Mouse (Mus musculus) kidney, postnatal 0 days (tissue): ENCODE results near the gene Zfp579. TPM values are rescaled to one million over a fixed set of nuclear protein-coding genes. Genes with fewer than 3 reads are reported as not detected.

Source experiments
- ATAC-seq: fragments of 200-750 bp; cut with Nextera tagmentation; replicated peaks from 2 replicates; pipeline ENCODE4 v1.8.0; 2017; ENCODE audit warnings: low read depth, moderate number of reproducible peaks, moderate TSS enrichment, moderate library complexity; ENCODE audit not compliant: low FRiP score
- DNase-seq: peaks from one replicate; pipeline ENCODE4 v3.0.0-alpha.2; 2016; ENCODE audit warnings: low spot score
- H3K27ac ChIP-seq: fragments of 300-500 bp; sonication (generic); 2 replicates; pipeline ENCODE4 v1.5.1; 2014; ENCODE audit warnings: mild to moderate bottlenecking
- H3K27me3 ChIP-seq: fragments of 300-500 bp; sonication (generic); 2 replicates; pipeline ENCODE4 v1.6.1; 2014; ENCODE audit warnings: low read length, mixed read lengths; ENCODE audit not compliant: insufficient read depth
- H3K36me3 ChIP-seq: fragments of 300-500 bp; sonication (generic); 2 replicates; pipeline ENCODE4 v1.6.1; 2014; ENCODE audit warnings: low read length, mixed read lengths; ENCODE audit not compliant: insufficient read depth
- H3K4me1 ChIP-seq: fragments of 300-500 bp; sonication (generic); replicated peaks from 2 replicates; pipeline ENCODE4 v1.6.1; 2014; ENCODE audit warnings: antibody characterized with exemption, low read length, mixed read lengths; ENCODE audit not compliant: insufficient read depth
- H3K4me2 ChIP-seq: fragments of 300-500 bp; sonication (generic); 2 replicates; pipeline ENCODE4 v1.6.1; 2014; ENCODE audit warnings: mild to moderate bottlenecking, low read length, moderate library complexity, mixed read lengths
- H3K4me3 ChIP-seq: fragments of 300-500 bp; sonication (generic); replicated peaks from 2 replicates; pipeline ENCODE4 v1.5.1; 2014; ENCODE audit warnings: low read depth, low read length
- H3K9ac ChIP-seq: fragments of 300-500 bp; sonication (generic); 2 replicates; pipeline ENCODE4 v1.6.1; 2014; ENCODE audit warnings: low read depth, low read length
- H3K9me3 ChIP-seq: fragments of 300-500 bp; sonication (generic); replicated peaks from 2 replicates; pipeline ENCODE4 v1.6.1; 2016; ENCODE audit warnings: low read length, inconsistent platforms, mixed read lengths
- CTCF ChIP-seq: IDR thresholded peaks from 2 replicates; pipeline ENCODE4 v1.5.1; 2016; ENCODE audit warnings: antibody characterized with exemption, low read depth, mild to moderate bottlenecking, moderate library complexity
- WGBS: fragments of 180-500 bp; shearing (Covaris S2); extraction: QIAGEN DNeasy Blood & Tissue Kit; methylation state at CpG from one replicate; pipeline ENCODE4 v1.1.7; 2014; 5-methylcytosine and 5-hydroxymethylcytosine counted together
- polyA plus RNA-seq: library from polyadenylated mRNA; unstranded; fragments of >200 nt; fragmentation: Nextera tagmentation; extraction: Ambion mirVana; gene quantifications from 2 replicates; pipeline ENCODE4 v1.2.1, GENCODE M21; 2015

The Zfp579 gene
- polyA plus RNA-seq, 1 experiment from 2014 or later: 21.3 TPM

DNA sequence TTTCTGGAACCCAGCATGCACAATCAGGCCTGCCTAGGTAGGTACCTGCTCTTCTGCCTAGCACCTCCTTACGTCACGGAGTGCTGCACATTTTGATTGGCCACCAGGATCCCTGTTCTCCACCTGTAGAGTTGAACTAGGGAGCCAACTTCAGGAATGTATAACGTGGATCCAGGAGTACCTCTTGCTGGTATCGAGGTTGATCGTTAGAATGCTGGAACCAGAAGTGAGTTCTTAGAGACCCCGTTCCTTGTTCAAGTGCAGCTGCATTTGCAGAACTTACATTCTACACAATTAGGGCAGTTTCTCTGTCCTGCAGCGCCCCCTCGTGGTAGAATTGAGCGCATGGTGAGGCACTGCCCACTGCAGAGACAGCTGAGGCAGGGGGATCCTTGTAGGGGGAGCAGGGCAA lies 55.9 kb downstream of the Zfp579 start:
- peak; percentile 67; the same call in 1 of the 2 replicates for ATAC-seq
- WGBS: 19% methylated on average over 9 of the region's 9 CpGs

DNA sequence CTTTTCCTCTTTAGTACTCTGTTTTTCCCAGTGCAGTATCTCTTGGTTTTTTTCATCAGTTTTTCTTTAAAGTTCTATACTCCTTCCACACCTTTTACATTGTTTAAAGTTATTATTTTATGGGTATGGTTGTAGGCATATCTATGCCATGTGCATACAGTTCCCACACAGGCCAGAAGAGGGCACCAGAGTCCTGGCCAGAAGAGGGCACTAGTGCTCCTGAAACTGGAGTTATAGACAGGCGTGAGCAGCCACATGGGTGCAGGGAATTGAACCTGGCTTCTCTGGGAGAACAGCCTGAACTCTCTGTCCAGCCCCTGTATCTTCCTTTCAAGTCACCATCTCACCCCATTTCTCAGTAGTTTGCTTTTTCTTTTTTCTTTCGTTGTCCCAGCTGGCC lies 57.5 kb downstream of the Zfp579 start:
- DNase-seq (peak; percentile 72), ATAC-seq (no peak)
- peak; percentile 94 for TF ChIP-seq CTCF
- no peak overlapping the region for H3K27ac ChIP-seq
- H3K4me1 ChIP-seq: no peaks in the 10 kb centered on the region
- no peak overlapping the region for H3K4me3 ChIP-seq
- no peaks in the 10 kb centered on the region for H3K36me3 ChIP-seq
- H3K9ac ChIP-seq: no peak overlapping the region
- no peaks in the 10 kb centered on the region for H3K27me3 ChIP-seq
- H3K4me2 ChIP-seq: no peak overlapping the region
- 46% methylated on average over 2 of the region's 2 CpGs for WGBS
- H3K9me3 ChIP-seq: no peaks in the 10 kb centered on the region

More for the DNA sequence above, 55.9 kb downstream of the Zfp579 start:
- no peak overlapping the region for H3K4me3 ChIP-seq
- TF ChIP-seq CTCF: peak; percentile 83
- H3K27me3 ChIP-seq: no peaks in the 10 kb centered on the region
- peak; percentile 77 for DNase-seq
- no peak overlapping the region for H3K27ac ChIP-seq
- no peaks in the 10 kb centered on the region for H3K9me3 ChIP-seq
- no peak overlapping the region for H3K9ac ChIP-seq
- H3K4me1 ChIP-seq: no peaks in the 10 kb centered on the region
- H3K36me3 ChIP-seq: no peaks in the 10 kb centered on the region
- no peak overlapping the region for H3K4me2 ChIP-seq

DNA sequence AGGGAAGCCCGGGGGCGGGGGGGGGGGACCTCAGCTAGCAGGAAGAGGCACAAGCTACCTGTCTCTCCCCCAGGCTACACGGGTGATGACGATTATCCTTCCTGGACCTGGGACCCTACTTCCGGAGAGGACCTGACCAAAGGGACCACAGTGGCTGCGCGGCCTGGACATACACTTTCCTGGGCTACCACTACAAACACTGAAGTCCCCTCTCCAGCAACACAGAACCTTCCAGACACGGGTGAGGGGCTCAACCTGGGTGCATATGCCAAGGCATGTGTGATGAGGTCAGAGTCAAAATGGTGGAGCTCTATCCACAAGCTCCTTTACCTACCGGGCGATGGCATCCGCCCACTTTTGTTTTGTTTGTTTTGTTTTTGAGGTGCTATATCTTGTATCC lies 58.6 kb downstream of the Zfp579 start:
- no peak for DNase-seq
- no peak overlapping the region for H3K4me2 ChIP-seq
- no peak for TF ChIP-seq CTCF
- no peak overlapping the region for H3K27ac ChIP-seq
- H3K27me3 ChIP-seq: no peaks in the 10 kb centered on the region
- 64% methylated on average over 10 of the region's 11 CpGs for WGBS
- no peaks in the 10 kb centered on the region for H3K4me1 ChIP-seq
- no peaks in the 10 kb centered on the region for H3K36me3 ChIP-seq
- H3K9me3 ChIP-seq: no peaks in the 10 kb centered on the region
- H3K4me3 ChIP-seq: no peak overlapping the region
- H3K9ac ChIP-seq: no peak overlapping the region
- ATAC-seq: no peak

DNA sequence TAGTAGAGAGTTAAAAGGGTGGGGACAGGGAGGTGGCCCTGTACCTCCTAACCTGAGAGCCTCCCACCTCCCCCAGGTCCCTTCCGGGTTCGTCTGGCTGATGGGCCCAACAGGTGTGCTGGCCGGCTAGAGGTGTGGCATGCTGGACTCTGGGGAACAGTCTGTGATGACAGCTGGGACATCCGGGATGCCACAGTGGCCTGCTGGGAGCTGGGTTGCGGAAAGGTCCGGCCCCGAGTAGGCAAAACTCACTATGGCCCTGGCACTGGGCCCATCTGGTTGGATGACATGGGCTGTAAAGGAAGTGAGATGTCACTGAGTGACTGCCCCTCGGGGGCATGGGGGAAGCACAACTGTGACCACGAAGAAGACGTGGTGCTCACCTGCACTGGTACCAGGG lies 59.1 kb downstream of the Zfp579 start:
- Histone ChIP-seq H3K4me1 (no peaks in the 10 kb centered on the region), H3K9ac (no peak overlapping the region), H3K27ac (no peak overlapping the region), H3K27me3 (no peaks in the 10 kb centered on the region), H3K4me3 (no peak overlapping the region), H3K4me2 (no peak overlapping the region), H3K36me3 (no peaks in the 10 kb centered on the region), H3K9me3 (no peaks in the 10 kb centered on the region)
- DNase-seq (no peak), ATAC-seq (no peak)
- 71% methylated on average over 10 of the region's 10 CpGs for WGBS
- TF ChIP-seq CTCF: no peak

DNA sequence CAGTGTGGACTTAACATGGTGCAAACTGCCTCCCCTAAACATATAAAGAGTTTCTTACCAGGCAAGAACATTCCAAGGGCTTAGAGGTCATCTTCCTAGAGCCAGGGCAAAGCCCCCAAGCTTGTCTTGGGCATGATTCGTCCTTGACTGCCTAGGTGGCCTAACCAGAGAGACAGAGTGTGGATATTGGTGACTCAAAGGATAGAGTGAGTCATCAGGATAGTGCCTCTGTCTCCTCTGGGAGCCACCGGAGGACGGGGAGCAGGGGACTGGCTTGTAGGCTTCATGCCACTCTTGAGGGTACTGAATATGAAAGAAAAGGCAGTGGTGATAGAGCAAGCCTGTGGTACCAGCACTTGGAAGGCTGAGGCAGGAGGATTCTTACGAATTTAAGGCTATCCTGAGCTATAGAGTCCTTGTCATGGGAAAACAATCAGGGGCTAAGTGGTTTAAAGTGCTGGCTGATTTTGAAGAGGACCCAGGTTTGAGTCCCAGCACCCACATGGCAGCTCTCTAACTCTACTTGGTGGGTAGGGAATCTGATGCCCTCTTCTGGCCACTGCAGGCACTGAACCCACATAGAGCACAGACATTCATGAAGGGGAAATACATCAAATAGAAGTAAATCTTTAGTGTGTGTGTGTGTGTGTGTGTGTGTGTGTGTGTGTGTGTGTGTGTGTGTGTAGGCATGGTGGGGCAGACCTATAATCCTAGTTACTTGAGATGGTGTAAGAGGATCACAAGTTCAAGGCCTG lies 61.6 kb downstream of the Zfp579 start:
- H3K27me3 ChIP-seq: no peaks in the 10 kb centered on the region
- H3K9me3 ChIP-seq: no peaks in the 10 kb centered on the region
- no peak overlapping the region for H3K4me2 ChIP-seq
- H3K4me1 ChIP-seq: no peaks in the 10 kb centered on the region
- DNase-seq (no peak), ATAC-seq (no peak)
- H3K36me3 ChIP-seq: no peaks in the 10 kb centered on the region
- no peak for TF ChIP-seq CTCF
- WGBS: 83% methylated on average over 4 of the region's 4 CpGs
- no peak overlapping the region for H3K4me3 ChIP-seq
- H3K9ac ChIP-seq: no peak overlapping the region
- no peak overlapping the region for H3K27ac ChIP-seq

Other genes starting within 250 kb of the Zfp579 start
- 70.7 and 84.0 TPM in 2 replicates for gene Cox6b2, start 243.1 kb downstream of the Zfp579 start, polyA plus RNA-seq
- gene Fam71e2, start 224.9 kb downstream of the Zfp579 start, polyA plus RNA-seq: not detected in 2 replicates
- gene Il11, start 213.3 kb downstream of the Zfp579 start, polyA plus RNA-seq: 0.14 and 0.20 TPM in 2 replicates
- gene Tmem190, start 213.2 kb downstream of the Zfp579 start, polyA plus RNA-seq: 0.70 TPM in 1 of 2 replicates, not detected in the other
- gene Tmem238, start 206.5 kb downstream of the Zfp579 start, polyA plus RNA-seq: 35.9 and 40.4 TPM in 2 replicates
- 453 and 480 TPM in 2 replicates for gene Rpl28, start 203.3 kb downstream of the Zfp579 start, polyA plus RNA-seq
- 198 and 203 TPM in 2 replicates for gene Ube2s, start 183.6 kb downstream of the Zfp579 start, polyA plus RNA-seq
- gene Shisa7, start 151.5 kb downstream of the Zfp579 start, polyA plus RNA-seq: 0.62 and 0.67 TPM in 2 replicates
- gene Isoc2b, start 125.9 kb downstream of the Zfp579 start, polyA plus RNA-seq: 11.0 and 12.4 TPM in 2 replicates
- 0.72 and 0.77 TPM in 2 replicates for gene Isoc2a, start 119.0 kb downstream of the Zfp579 start, polyA plus RNA-seq
- gene Gm36210, start 89.6 kb downstream of the Zfp579 start, polyA plus RNA-seq: not detected in 2 replicates
- gene Zfp628, start 80.9 kb downstream of the Zfp579 start, polyA plus RNA-seq: 3.5 and 3.9 TPM in 2 replicates
- gene Nat14, start 74.1 kb downstream of the Zfp579 start, polyA plus RNA-seq: 2.1 and 2.6 TPM in 2 replicates
- 0.91 and 1.1 TPM in 2 replicates for gene Ssc5d, start 70.4 kb downstream of the Zfp579 start, polyA plus RNA-seq
- gene Sbk2, start 31.8 kb downstream of the Zfp579 start, polyA plus RNA-seq: 0.12 and 0.13 TPM in 2 replicates
- gene Sbk3, start 25.0 kb downstream of the Zfp579 start, polyA plus RNA-seq: 0.05 TPM in 1 of 2 replicates, not detected in the other
- gene Zfp524, start 18.3 kb upstream of the Zfp579 start, polyA plus RNA-seq: 12.8 and 14.1 TPM in 2 replicates
- 30.4 and 31.8 TPM in 2 replicates for gene Fiz1, start 18.5 kb upstream of the Zfp579 start, polyA plus RNA-seq
- gene Gm44973, start 19.3 kb upstream of the Zfp579 start, polyA plus RNA-seq: 4.7 and 5.7 TPM in 2 replicates
- gene Zfp865, start 24.2 kb upstream of the Zfp579 start, polyA plus RNA-seq: 4.7 and 5.6 TPM in 2 replicates
- 22.7 and 23.5 TPM in 2 replicates for gene Ccdc106, start 24.4 kb upstream of the Zfp579 start, polyA plus RNA-seq
- not detected in 2 replicates for gene 4632433K11Rik, start 38.0 kb upstream of the Zfp579 start, polyA plus RNA-seq
- gene Zfp784, start 42.3 kb upstream of the Zfp579 start, polyA plus RNA-seq: 5.7 and 6.6 TPM in 2 replicates
- 48.7 and 54.0 TPM in 2 replicates for gene Zfp580, start 55.4 kb upstream of the Zfp579 start, polyA plus RNA-seq
- 95.0 and 103 TPM in 2 replicates for gene U2af2, start 66.0 kb upstream of the Zfp579 start, polyA plus RNA-seq
- 58.4 and 61.7 TPM in 2 replicates for gene Epn1, start 84.1 kb upstream of the Zfp579 start, polyA plus RNA-seq
- not detected in 2 replicates for gene Rfpl4, start 120.8 kb upstream of the Zfp579 start, polyA plus RNA-seq
- 0.79 and 0.83 TPM in 2 replicates for gene Rasl2-9, start 129.8 kb upstream of the Zfp579 start, polyA plus RNA-seq
- gene Vmn1r55, start 153.5 kb upstream of the Zfp579 start, polyA plus RNA-seq: not detected in 2 replicates
- gene Vmn1r56, start 200.6 kb upstream of the Zfp579 start, polyA plus RNA-seq: not detected in 2 replicates
- not detected in 2 replicates for gene Vmn1r57, start 222.3 kb upstream of the Zfp579 start, polyA plus RNA-seq